Mouse (Mus musculus) kidney, adult 2 months (tissue): ENCODE measurements at regions not wholly inside any gene's neighbourhood (a gene's known extent, or its start where the extent isn't known, plus 50 kb on each side); places are given as distances from the start of the nearest gene placed in this dataset.

Experiments used
- DNase-seq: peaks from one replicate; pipeline ENCODE4 v3.0.0; 2021
- H3K27ac ChIP-seq: fragments of 200-500 bp; 2 replicates; pipeline ENCODE4 v1.5.1; 2012; ENCODE audit warnings: low read depth, low read length, control low read depth, inconsistent platforms; ENCODE audit not compliant: insufficient read depth
- H3K27me3 ChIP-seq: fragments of 200-500 bp; replicated peaks from 2 replicates; pipeline ENCODE4 v1.6.1; 2012; ENCODE audit warnings: mild to moderate bottlenecking, moderate library complexity, low read length, inconsistent platforms; ENCODE audit not compliant: control insufficient read depth, insufficient read depth
- H3K36me3 ChIP-seq: fragments of 200-500 bp; 2 replicates; pipeline ENCODE4 v1.6.1; 2012; ENCODE audit warnings: mild to moderate bottlenecking, moderate library complexity, low read length, inconsistent platforms; ENCODE audit not compliant: control insufficient read depth, insufficient read depth
- H3K4me1 ChIP-seq: fragments of 200-500 bp; 2 replicates; pipeline ENCODE4 v1.6.1; 2011; ENCODE audit warnings: low read length; ENCODE audit not compliant: control insufficient read depth, insufficient read depth
- H3K4me3 ChIP-seq: fragments of 200-500 bp; 2 replicates; pipeline ENCODE4 v1.5.1; 2011; ENCODE audit warnings: mild to moderate bottlenecking, low read depth, low read length, control low read depth; ENCODE audit not compliant: insufficient read depth
- CTCF ChIP-seq: fragments of 200-500 bp; conservative IDR thresholded peaks from 2 replicates; pipeline ENCODE4 v1.5.1; 2011; ENCODE audit warnings: low read depth, mild to moderate bottlenecking, control low read depth, low read length, moderate library complexity, mixed read lengths; ENCODE audit not compliant: insufficient read depth, insufficient read length
- POLR2A ChIP-seq: fragments of 200-500 bp; IDR thresholded peaks from one replicate; pipeline ENCODE4 v1.6.1; 2011; ENCODE audit warnings: low read depth, low read length, control low read depth
- WGBS: fragments of 180-500 bp; shearing (Covaris S2); methylation state at CpG from one replicate; pipeline ENCODE4 v1.1.7; 2018; 5-methylcytosine and 5-hydroxymethylcytosine counted together

- TF ChIP-seq POLR2A (no peak), CTCF (no peak)
- 61% methylated on average over 4 of the region's 4 CpGs for WGBS
- DNase-seq: peak; percentile 2
Measured at GRCm38 (mm10) chr6:4349953-4350352, 154.7 kb upstream of the Col1a2 start.

GRCm38 (mm10) chr6:4362220-4362619 is 142.4 kb upstream of the Col1a2 start:
- Histone ChIP-seq H3K27me3 (no peaks in the 10 kb centered on the region), H3K4me1 (no peaks in the 10 kb centered on the region), H3K27ac (no peak overlapping the region), H3K4me3 (no peak overlapping the region), H3K36me3 (no peaks in the 10 kb centered on the region)
- no peak for TF ChIP-seq POLR2A
- TF ChIP-seq CTCF: no peak
- WGBS: 92% methylated on average over 2 of the region's 2 CpGs
- no peak for DNase-seq

More at GRCm38 (mm10) chr6:4349953-4350352, 154.7 kb upstream of the Col1a2 start:
- H3K36me3 ChIP-seq: no peaks in the 10 kb centered on the region
- H3K4me3 ChIP-seq: no peak overlapping the region
- no peak overlapping the region for H3K27ac ChIP-seq
- no peaks in the 10 kb centered on the region; the same call in 1 of the 2 replicates for H3K27me3 ChIP-seq
- H3K4me1 ChIP-seq: no peaks in the 10 kb centered on the region

GRCm38 (mm10) chr6:4375465-4376037 is 129.1 kb upstream of the Col1a2 start:
- 24% methylated on average over 12 of the region's 12 CpGs for WGBS
- TF ChIP-seq CTCF (no peak), POLR2A (no peak)

GRCm38 (mm10) chr6:4396808-4397207 is 107.8 kb upstream of the Col1a2 start:
- TF ChIP-seq POLR2A (no peak), CTCF (no peak)
- no peaks in the 10 kb centered on the region; the same call in 1 of the 2 replicates for H3K4me1 ChIP-seq
- WGBS: 92% methylated on average over 7 of the region's 7 CpGs
- no peak for DNase-seq
- H3K4me3 ChIP-seq: no peak overlapping the region
- no peak overlapping the region for H3K27ac ChIP-seq
- H3K36me3 ChIP-seq: no peaks in the 10 kb centered on the region
- H3K27me3 ChIP-seq: no peaks in the 10 kb centered on the region

More at GRCm38 (mm10) chr6:4375465-4376037, 129.1 kb upstream of the Col1a2 start:
- Histone ChIP-seq H3K4me1 (no peaks in the 10 kb centered on the region), H3K27me3 (no peaks in the 10 kb centered on the region), H3K4me3 (no peak overlapping the region), H3K27ac (no peak overlapping the region), H3K36me3 (no peaks in the 10 kb centered on the region)
- peak; percentile 10 for DNase-seq

GRCm38 (mm10) chr6:4397695-4398598 is 106.7 kb upstream of the Col1a2 start:
- DNase-seq: no peak

GRCm38 (mm10) chr6:4398599-4398980 is 106.0 kb upstream of the Col1a2 start:
- Histone ChIP-seq H3K4me3 (no peak overlapping the region), H3K4me1 (no peaks in the 10 kb centered on the region), H3K27me3 (no peaks in the 10 kb centered on the region), H3K27ac (no peak overlapping the region), H3K36me3 (no peaks in the 10 kb centered on the region)
- 74% methylated on average over 9 of the region's 9 CpGs for WGBS
- no peak for DNase-seq
- TF ChIP-seq POLR2A (no peak), CTCF (no peak)

More at GRCm38 (mm10) chr6:4397695-4398598, 106.7 kb upstream of the Col1a2 start:
- Histone ChIP-seq H3K27ac (no peak overlapping the region), H3K36me3 (no peaks in the 10 kb centered on the region), H3K4me3 (no peak overlapping the region), H3K4me1 (no peaks in the 10 kb centered on the region; the same call in 1 of the 2 replicates), H3K27me3 (no peaks in the 10 kb centered on the region)
- no peak for TF ChIP-seq CTCF
- no peak for TF ChIP-seq POLR2A
- WGBS: 63% methylated on average over 16 of the region's 16 CpGs

GRCm38 (mm10) chr6:4405301-4405700 is 99.3 kb upstream of the Col1a2 start:
- no peak for TF ChIP-seq CTCF
- no peak for TF ChIP-seq POLR2A
- 92% methylated on average over 3 of the region's 3 CpGs for WGBS
- no peak overlapping the region for H3K4me3 ChIP-seq
- no peaks in the 10 kb centered on the region for H3K4me1 ChIP-seq
- H3K36me3 ChIP-seq: no peaks in the 10 kb centered on the region
- no peaks in the 10 kb centered on the region for H3K27me3 ChIP-seq
- H3K27ac ChIP-seq: no peak overlapping the region
- no peak for DNase-seq
